Mouse (Mus musculus) left cerebral cortex, postnatal 36 days (tissue): ENCODE results near the gene Lce1a1. TPM values are rescaled to one million over a fixed set of nuclear protein-coding genes. Genes with fewer than 3 reads are reported as not detected.

Experiments
- total RNA-seq, 2 experiments: library from RNA; stranded (reverse); gene quantifications; 2 replicates each; pipeline ENCODE4 v1.2.3; 2021

Lce1a1 gene
- total RNA-seq, 2 experiments from 2014 or later: not detected

Other genes starting within 250 kb of the Lce1a1 start
- not detected for gene Sprr2i, start 240.3 kb downstream of the Lce1a1 start, total RNA-seq
- gene Sprr2j-ps, start 230.2 kb downstream of the Lce1a1 start, total RNA-seq: not detected
- 1 to 10 TPM; 4.2 to 4.9 TPM for gene Gm9774, start 218.9 kb downstream of the Lce1a1 start, total RNA-seq
- gene Sprr2k, start 215.7 kb downstream of the Lce1a1 start, total RNA-seq: not detected
- not detected for gene Sprr1b, start 209.5 kb downstream of the Lce1a1 start, total RNA-seq
- not detected for gene Sprr3, start 189.6 kb downstream of the Lce1a1 start, total RNA-seq
- not detected for gene Sprr1a, start 162.4 kb downstream of the Lce1a1 start, total RNA-seq
- gene Sprr4, start 147.8 kb downstream of the Lce1a1 start, total RNA-seq: not detected
- gene 2310046K23Rik, start 113.8 kb downstream of the Lce1a1 start, total RNA-seq: not detected
- not detected for gene Ivl, start 74.6 kb downstream of the Lce1a1 start, total RNA-seq
- gene Smcp, start 59.3 kb downstream of the Lce1a1 start, total RNA-seq: not detected
- not detected for gene 2210017I01Rik, start 40.8 kb downstream of the Lce1a1 start, total RNA-seq
- not detected for gene Lce6a, start 26.6 kb downstream of the Lce1a1 start, total RNA-seq
- not detected for gene Lce1b, start 8.6 kb upstream of the Lce1a1 start, total RNA-seq
- not detected for gene Lce1a2, start 22.0 kb upstream of the Lce1a1 start, total RNA-seq
- not detected for gene Lce1c, start 30.9 kb upstream of the Lce1a1 start, total RNA-seq
- gene Lce1d, start 38.9 kb upstream of the Lce1a1 start, total RNA-seq: not detected
- gene Lce1e, start 60.8 kb upstream of the Lce1a1 start, total RNA-seq: not detected
- not detected for gene Lce1f, start 72.0 kb upstream of the Lce1a1 start, total RNA-seq
- not detected for gene Gm38119, start 90.8 kb upstream of the Lce1a1 start, total RNA-seq
- gene Lce1g, start 104.0 kb upstream of the Lce1a1 start, total RNA-seq: not detected
- not detected for gene Lce1h, start 116.8 kb upstream of the Lce1a1 start, total RNA-seq
- not detected for gene Lce1i, start 130.6 kb upstream of the Lce1a1 start, total RNA-seq
- gene Lce1j, start 142.2 kb upstream of the Lce1a1 start, total RNA-seq: not detected
- not detected for gene Lce1k, start 159.6 kb upstream of the Lce1a1 start, total RNA-seq
- gene Kprp, start 178.9 kb upstream of the Lce1a1 start, total RNA-seq: not detected
- gene Lce1l, start 203.0 kb upstream of the Lce1a1 start, total RNA-seq: not detected
- not detected for gene 2310050C09Rik, start 221.9 kb upstream of the Lce1a1 start, total RNA-seq